Mouse (Mus musculus): Measurements from ENCODE around the gene Meis2. TPM values are rescaled to one million over a fixed set of nuclear protein-coding genes. Genes with fewer than 3 reads are reported as not detected.

Gene Meis2
- polyA plus RNA-seq, 1 experiment from 2014 or later = 52.8 TPM

DNA sequence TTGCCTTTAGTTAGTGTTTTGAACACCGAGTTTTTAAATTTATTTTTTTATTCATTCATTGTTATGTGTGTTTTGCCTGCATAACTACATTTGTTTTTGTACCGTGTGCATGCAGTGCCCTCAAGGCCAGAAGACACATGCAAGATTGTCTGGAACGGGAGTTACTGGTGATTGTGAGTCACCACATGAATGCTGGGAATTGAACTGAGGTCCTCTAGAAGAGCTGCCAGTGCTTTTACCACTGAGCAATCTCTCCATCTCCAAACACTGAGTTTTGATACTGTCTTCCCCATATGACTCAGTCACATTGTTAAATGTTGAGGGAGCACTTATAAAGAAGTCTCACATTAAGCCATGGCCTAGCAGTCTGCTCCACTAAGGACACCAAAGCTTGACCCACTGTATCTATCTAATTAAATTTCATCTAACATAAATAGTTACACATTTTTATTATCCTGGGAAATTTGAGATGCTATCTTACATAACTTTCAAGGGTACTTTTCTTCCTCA lies 94.3 kb downstream of the Meis2 start:
- no peak for TF ChIP-seq CTCF (IDR thresholded peaks at IDR 0.05; ENCODE audit: low read depth)
- Histone ChIP-seq H3K4me3 (replicated peaks; ENCODE audit: low read depth, low read length) (no peak overlapping the region), H3K4me2 (ENCODE audit: low read length) (no peak overlapping the region), H3K9me3 (replicated peaks; ENCODE audit: low read length) (no peaks in the 10 kb centered on the region), H3K36me3 (ENCODE audit: insufficient read depth, low read length) (peaks cover 8% of the 10 kb centered on the region; the same call in 1 of the 2 replicates), H3K9ac (ENCODE audit: low read depth, low read length) (no peak overlapping the region), H3K4me1 (replicated peaks; ENCODE audit: insufficient read depth, low read length) (no peaks in the 10 kb centered on the region), H3K27ac (no peak overlapping the region), H3K27me3 (ENCODE audit: insufficient read depth, low read length) (no peaks in the 10 kb centered on the region)
- ATAC-seq (replicated peaks; ENCODE audit: low FRiP score, low read depth) = no peak
- no peak for DNase-seq (ENCODE audit: low spot score)
- WGBS = 82% methylated on average over 3 of the region's 3 CpGs

DNA sequence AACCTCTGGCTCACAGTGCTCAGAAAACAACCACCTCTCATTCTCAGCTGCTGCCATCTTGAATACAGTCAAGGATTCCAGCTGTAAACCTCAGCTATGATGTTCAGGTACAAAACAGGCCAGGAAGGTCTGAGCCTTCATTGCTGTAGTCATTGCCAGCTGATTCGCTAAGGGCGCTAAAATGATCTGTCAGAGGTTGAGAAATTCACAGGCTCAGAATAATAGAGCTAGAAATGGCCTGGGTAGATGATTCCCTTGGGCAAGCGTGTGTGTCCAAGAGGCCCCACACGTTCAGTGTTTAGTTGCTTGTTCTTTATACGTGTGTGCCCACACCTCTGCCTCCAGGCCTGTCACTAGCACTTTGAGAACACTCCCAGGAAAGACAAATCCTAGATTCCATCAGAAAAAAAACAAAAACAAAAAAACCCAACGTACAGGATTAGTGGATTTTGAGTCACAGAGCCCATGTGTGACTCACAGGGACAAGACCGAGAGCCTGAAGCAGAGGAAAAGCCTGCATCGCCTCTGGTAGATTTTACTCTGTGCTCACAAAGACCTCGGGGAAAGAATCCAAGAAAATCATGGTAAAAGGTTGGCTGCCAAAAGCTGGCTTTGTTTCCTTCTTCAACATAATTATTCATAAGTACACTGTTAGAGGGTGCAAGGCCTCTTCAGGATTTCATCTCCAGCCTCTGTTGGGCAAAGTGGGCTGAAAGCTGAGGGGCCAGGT lies 95.4 kb downstream of the Meis2 start:
- no peak for ATAC-seq (replicated peaks; ENCODE audit: low FRiP score, low read depth)
- H3K36me3 ChIP-seq (ENCODE audit: insufficient read depth, low read length) = peaks cover 4% of the 10 kb centered on the region; the same call in 1 of the 2 replicates
- no peaks in the 10 kb centered on the region for H3K4me1 ChIP-seq (replicated peaks; ENCODE audit: insufficient read depth, low read length)
- no peak overlapping the region for H3K4me2 ChIP-seq (ENCODE audit: low read length)
- H3K27ac ChIP-seq = no peak overlapping the region
- no peak for DNase-seq (ENCODE audit: low spot score)
- no peaks in the 10 kb centered on the region for H3K9me3 ChIP-seq (replicated peaks; ENCODE audit: low read length)
- H3K9ac ChIP-seq (ENCODE audit: low read depth, low read length) = no peak overlapping the region
- no peak for TF ChIP-seq CTCF (IDR thresholded peaks at IDR 0.05; ENCODE audit: low read depth)
- H3K27me3 ChIP-seq (ENCODE audit: insufficient read depth, low read length) = no peaks in the 10 kb centered on the region
- no peak overlapping the region for H3K4me3 ChIP-seq (replicated peaks; ENCODE audit: low read depth, low read length)
- WGBS = 68% methylated on average over 9 of the region's 9 CpGs

DNA sequence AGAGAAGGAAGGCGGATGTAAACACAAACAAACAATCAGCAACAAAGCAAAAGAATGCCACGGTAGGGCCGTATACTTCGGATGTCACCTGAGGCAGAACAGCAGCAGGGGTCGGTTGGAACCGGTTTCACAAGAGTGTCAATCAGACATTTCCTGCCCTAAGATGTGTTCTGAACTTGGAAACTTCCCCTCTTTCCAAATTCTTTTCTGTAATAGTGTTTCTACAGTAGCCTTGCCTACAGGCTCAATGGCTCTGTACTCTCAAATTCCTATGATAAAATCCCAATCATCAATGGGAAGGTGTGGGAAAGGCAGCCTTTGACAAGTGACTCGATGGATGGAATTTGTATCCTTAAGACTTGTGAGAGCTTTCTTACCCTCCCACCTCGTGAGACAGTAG lies 96.4 kb downstream of the Meis2 start:
- 58% methylated on average over 8 of the region's 8 CpGs for WGBS
- Histone ChIP-seq H3K9ac (ENCODE audit: low read depth, low read length) (no peak overlapping the region), H3K4me2 (ENCODE audit: low read length) (no peak overlapping the region), H3K27me3 (ENCODE audit: insufficient read depth, low read length) (no peaks in the 10 kb centered on the region), H3K9me3 (replicated peaks; ENCODE audit: low read length) (no peaks in the 10 kb centered on the region), H3K4me1 (replicated peaks; ENCODE audit: insufficient read depth, low read length) (no peaks in the 10 kb centered on the region), H3K27ac (no peak overlapping the region), H3K4me3 (replicated peaks; ENCODE audit: low read depth, low read length) (no peak overlapping the region), H3K36me3 (ENCODE audit: insufficient read depth, low read length) (no peaks in the 10 kb centered on the region)
- ATAC-seq (replicated peaks; ENCODE audit: low FRiP score, low read depth) (no peak), DNase-seq (ENCODE audit: low spot score) (no peak)
- TF ChIP-seq CTCF (IDR thresholded peaks at IDR 0.05; ENCODE audit: low read depth) = no peak

DNA sequence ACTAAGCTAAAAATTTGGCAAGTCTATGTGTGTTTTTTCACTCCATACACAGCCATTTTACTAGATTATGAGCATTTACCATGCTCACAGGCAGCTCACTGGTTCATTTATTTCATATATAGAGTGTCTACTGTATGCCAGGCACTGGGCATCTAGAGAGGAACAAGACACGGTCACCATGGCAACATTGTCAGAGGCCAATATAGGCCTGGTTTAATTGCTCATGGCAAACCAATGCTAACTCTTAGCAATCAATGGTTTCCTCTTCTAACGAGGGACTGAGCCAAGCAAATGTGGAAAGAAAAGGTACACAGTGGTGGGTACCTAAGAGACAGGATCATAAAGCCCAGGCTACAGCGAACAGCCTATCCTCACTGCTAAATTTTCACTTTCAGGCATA lies 100.7 kb downstream of the Meis2 start:
- Histone ChIP-seq H3K9ac (ENCODE audit: low read depth, low read length) (no peak overlapping the region), H3K4me3 (replicated peaks; ENCODE audit: low read depth, low read length) (no peak overlapping the region), H3K4me2 (ENCODE audit: low read length) (no peak overlapping the region), H3K27me3 (ENCODE audit: insufficient read depth, low read length) (no peaks in the 10 kb centered on the region), H3K4me1 (replicated peaks; ENCODE audit: insufficient read depth, low read length) (no peaks in the 10 kb centered on the region), H3K27ac (no peak overlapping the region), H3K36me3 (ENCODE audit: insufficient read depth, low read length) (no peaks in the 10 kb centered on the region), H3K9me3 (replicated peaks; ENCODE audit: low read length) (no peaks in the 10 kb centered on the region)
- ATAC-seq (replicated peaks; ENCODE audit: low FRiP score, low read depth) (no peak), DNase-seq (ENCODE audit: low spot score) (no peak)
- no peak for TF ChIP-seq CTCF (IDR thresholded peaks at IDR 0.05; ENCODE audit: low read depth)
- 78% methylated on average over 3 of the region's 3 CpGs for WGBS

DNA sequence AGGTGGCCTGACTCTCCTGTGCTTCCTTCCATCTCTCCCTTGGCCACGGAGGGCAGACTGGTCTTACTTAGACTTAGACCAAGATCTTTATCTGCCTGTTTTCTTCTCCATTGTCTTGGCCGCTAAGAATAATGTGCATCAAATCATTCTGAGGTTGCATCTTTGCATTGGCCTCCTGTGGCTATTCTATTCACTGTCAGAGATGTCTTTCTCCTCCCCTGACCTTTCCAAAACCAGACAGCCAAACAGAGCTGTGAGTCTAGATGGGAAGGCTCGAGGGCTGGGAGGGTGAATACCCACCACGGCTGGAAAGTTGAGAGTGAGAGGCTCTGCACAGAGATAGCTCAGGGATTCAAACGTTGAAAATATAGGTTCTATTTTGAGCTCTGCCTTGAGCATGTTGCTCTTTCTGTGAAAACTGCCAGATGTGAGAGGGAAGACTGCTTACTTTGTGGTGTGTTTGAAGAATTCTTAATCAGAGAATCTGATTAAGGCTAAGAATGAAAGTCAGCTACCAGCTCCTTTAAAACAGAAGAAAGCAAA lies 102.3 kb downstream of the Meis2 start:
- TF ChIP-seq CTCF (IDR thresholded peaks at IDR 0.05; ENCODE audit: low read depth) = no peak
- H3K27me3 ChIP-seq (ENCODE audit: insufficient read depth, low read length) = no peaks in the 10 kb centered on the region
- ATAC-seq (replicated peaks; ENCODE audit: low FRiP score, low read depth) (no peak), DNase-seq (ENCODE audit: low spot score) (no peak)
- no peaks in the 10 kb centered on the region for H3K4me1 ChIP-seq (replicated peaks; ENCODE audit: insufficient read depth, low read length)
- H3K4me3 ChIP-seq (replicated peaks; ENCODE audit: low read depth, low read length) = no peak overlapping the region
- H3K9me3 ChIP-seq (replicated peaks; ENCODE audit: low read length) = no peaks in the 10 kb centered on the region
- no peak overlapping the region for H3K27ac ChIP-seq
- no peaks in the 10 kb centered on the region for H3K36me3 ChIP-seq (ENCODE audit: insufficient read depth, low read length)
- H3K4me2 ChIP-seq (ENCODE audit: low read length) = no peak overlapping the region
- 53% methylated on average over 5 of the region's 5 CpGs for WGBS
- H3K9ac ChIP-seq (ENCODE audit: low read depth, low read length) = no peak overlapping the region

DNA sequence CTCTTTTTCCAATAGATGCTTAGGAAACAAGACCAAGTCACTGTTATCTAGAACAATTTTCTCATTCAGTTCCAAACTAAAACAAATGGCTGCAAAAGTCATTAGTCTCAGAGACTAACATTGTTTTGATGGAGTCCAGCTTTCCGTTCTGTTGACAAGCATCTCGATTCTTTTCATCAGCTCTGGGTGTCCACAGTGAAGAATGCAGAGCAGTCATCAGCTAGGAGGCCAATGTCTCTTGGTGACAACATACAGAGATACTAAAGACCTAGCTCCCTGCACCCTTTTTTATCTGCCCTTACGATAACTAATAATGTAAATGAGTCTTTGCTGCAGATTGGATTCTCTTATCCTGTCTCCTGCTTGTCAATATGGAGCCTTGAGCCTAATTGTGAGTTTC lies 102.9 kb downstream of the Meis2 start:
- Histone ChIP-seq H3K36me3 (ENCODE audit: insufficient read depth, low read length) (no peaks in the 10 kb centered on the region), H3K27me3 (ENCODE audit: insufficient read depth, low read length) (no peaks in the 10 kb centered on the region), H3K9me3 (replicated peaks; ENCODE audit: low read length) (no peaks in the 10 kb centered on the region), H3K9ac (ENCODE audit: low read depth, low read length) (no peak overlapping the region), H3K4me1 (replicated peaks; ENCODE audit: insufficient read depth, low read length) (no peaks in the 10 kb centered on the region), H3K4me3 (replicated peaks; ENCODE audit: low read depth, low read length) (no peak overlapping the region), H3K4me2 (ENCODE audit: low read length) (no peak overlapping the region), H3K27ac (no peak overlapping the region)
- ATAC-seq (replicated peaks; ENCODE audit: low FRiP score, low read depth) (no peak), DNase-seq (ENCODE audit: low spot score) (no peak)
- WGBS = 55% methylated on average over 3 of the region's 3 CpGs
- no peak for TF ChIP-seq CTCF (IDR thresholded peaks at IDR 0.05; ENCODE audit: low read depth)

All from kidney, postnatal 0 days (tissue).